Mouse (Mus musculus): ENCODE data around the gene Iqschfp. TPM values are rescaled to one million over a fixed set of nuclear protein-coding genes. Genes with fewer than 3 reads are reported as not detected.

Gene Iqschfp
- polyA plus RNA-seq, 1 experiment from 2014 or later: not detected

DNA sequence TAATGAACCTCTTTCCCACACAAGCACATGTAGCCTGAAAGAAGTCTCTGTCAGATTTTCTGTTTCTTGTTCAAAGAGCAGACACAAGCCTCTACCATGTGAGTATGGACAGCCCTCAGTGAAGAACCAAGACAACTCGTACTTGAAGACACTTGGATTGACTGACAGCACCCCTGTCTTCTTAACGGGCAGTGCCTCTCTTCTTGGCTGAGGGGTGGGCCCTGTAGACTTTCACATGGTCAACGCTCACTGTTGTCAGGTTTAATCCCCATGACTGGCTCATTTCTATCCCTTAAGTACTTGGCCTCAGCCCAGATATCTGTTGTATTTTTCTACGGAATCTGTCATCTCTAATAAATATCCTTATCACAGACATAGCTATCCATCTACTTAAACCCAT is 738.2 kb downstream of the Iqschfp start:
- H3K4me1 ChIP-seq (ENCODE audit: control insufficient read depth, low read depth, low read length): no peaks in the 10 kb centered on the region
- no peaks in the 10 kb centered on the region for H3K36me3 ChIP-seq (ENCODE audit: control insufficient read depth, insufficient read depth)
- H3K4me3 ChIP-seq (ENCODE audit: low read depth, low read length): no peak overlapping the region
- no peak overlapping the region for H3K4me2 ChIP-seq (ENCODE audit: low read depth, low read length)
- no peak overlapping the region for H3K9ac ChIP-seq (ENCODE audit: low read depth, low read length)
- no peak overlapping the region for H3K27ac ChIP-seq (ENCODE audit: low read length)
- ATAC-seq (ENCODE audit: low read depth): no peak
- no peaks in the 10 kb centered on the region for H3K9me3 ChIP-seq (replicated peaks; ENCODE audit: control insufficient read depth, low read length)
- WGBS (ENCODE audit: insufficient replicate concordance): 61% methylated on average over 4 of the region's 4 CpGs
- H3K27me3 ChIP-seq (ENCODE audit: control insufficient read depth, insufficient read depth, low read depth, low read length): no peaks in the 10 kb centered on the region

DNA sequence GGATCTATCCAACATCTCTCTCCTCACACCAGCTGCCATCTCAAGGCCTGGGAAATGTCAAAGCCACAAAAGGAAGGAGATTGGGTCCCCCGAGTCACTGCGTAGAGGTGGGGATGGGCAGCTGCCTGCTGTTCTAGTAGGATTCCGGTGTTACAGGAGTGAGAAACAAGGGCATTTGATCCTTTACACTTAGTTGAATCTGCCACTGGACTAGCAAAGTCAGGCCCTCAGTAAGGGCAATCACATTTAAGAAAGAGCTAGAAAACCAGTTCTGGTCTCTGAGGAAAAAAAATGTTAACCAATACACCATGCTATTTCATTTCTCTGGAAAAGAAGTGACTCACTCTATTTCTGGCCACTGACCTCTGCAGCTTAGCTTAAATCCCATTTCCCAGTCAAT is 738.8 kb downstream of the Iqschfp start:
- Histone ChIP-seq H3K27ac (ENCODE audit: low read length) (no peak overlapping the region), H3K27me3 (ENCODE audit: control insufficient read depth, insufficient read depth, low read depth, low read length) (no peaks in the 10 kb centered on the region), H3K9ac (ENCODE audit: low read depth, low read length) (no peak overlapping the region), H3K9me3 (replicated peaks; ENCODE audit: control insufficient read depth, low read length) (no peaks in the 10 kb centered on the region), H3K4me1 (ENCODE audit: control insufficient read depth, low read depth, low read length) (no peaks in the 10 kb centered on the region), H3K4me3 (ENCODE audit: low read depth, low read length) (no peak overlapping the region), H3K4me2 (ENCODE audit: low read depth, low read length) (no peak overlapping the region), H3K36me3 (ENCODE audit: control insufficient read depth, insufficient read depth) (no peaks in the 10 kb centered on the region)
- WGBS (ENCODE audit: insufficient replicate concordance): 51% methylated on average over 3 of the region's 3 CpGs
- no peak for ATAC-seq (ENCODE audit: low read depth)

DNA sequence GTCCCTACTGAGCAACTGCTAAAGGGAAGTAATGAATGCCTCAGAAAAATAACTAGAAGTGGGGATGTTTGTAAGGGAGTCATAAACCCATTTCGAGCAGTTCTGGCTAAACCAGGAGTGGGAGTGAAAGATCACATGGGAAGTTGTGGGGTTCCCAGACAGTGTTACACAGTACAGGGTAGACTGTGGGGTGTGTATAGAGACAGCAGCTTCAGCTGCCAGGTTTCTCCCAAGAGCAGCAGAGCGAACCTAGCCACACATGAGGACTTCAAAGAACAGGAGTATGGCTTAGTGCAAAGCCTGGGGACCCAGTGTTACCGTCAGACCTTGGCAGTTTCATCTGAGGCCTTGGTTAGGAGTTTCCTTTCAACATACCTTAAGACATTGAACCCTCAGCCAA is 740.7 kb downstream of the Iqschfp start:
- H3K9me3 ChIP-seq (replicated peaks; ENCODE audit: control insufficient read depth, low read length): no peaks in the 10 kb centered on the region
- H3K4me2 ChIP-seq (ENCODE audit: low read depth, low read length): no peak overlapping the region
- H3K36me3 ChIP-seq (ENCODE audit: control insufficient read depth, insufficient read depth): no peaks in the 10 kb centered on the region
- H3K4me1 ChIP-seq (ENCODE audit: control insufficient read depth, low read depth, low read length): no peaks in the 10 kb centered on the region
- H3K27me3 ChIP-seq (ENCODE audit: control insufficient read depth, insufficient read depth, low read depth, low read length): no peaks in the 10 kb centered on the region
- no peak overlapping the region for H3K27ac ChIP-seq (ENCODE audit: low read length)
- H3K4me3 ChIP-seq (ENCODE audit: low read depth, low read length): no peak overlapping the region
- no peak overlapping the region for H3K9ac ChIP-seq (ENCODE audit: low read depth, low read length)
- WGBS (ENCODE audit: insufficient replicate concordance): 55% methylated on average over 3 of the region's 3 CpGs
- no peak for ATAC-seq (ENCODE audit: low read depth)

DNA sequence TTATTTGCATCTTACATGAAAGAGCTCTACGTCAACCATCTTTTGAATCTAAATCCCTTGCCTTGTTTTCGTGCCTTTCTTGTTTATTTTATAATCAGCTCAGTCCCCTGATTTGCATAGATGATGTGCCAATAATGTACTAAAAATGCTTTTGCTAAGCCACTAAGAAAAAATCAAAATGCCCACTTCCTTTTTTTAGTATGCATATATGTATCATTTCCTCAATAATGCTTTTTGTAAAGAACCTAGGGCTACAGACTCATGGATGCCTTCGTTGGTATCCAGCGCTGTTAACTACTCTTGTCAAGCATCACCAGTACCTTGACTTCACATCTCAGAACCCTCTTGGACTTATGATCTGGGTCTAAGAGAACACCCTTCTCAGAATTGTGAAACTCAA is 741.5 kb downstream of the Iqschfp start:
- no peak overlapping the region for H3K4me3 ChIP-seq (ENCODE audit: low read depth, low read length)
- WGBS (ENCODE audit: insufficient replicate concordance): 64% methylated on average over 4 of the region's 4 CpGs
- no peak for ATAC-seq (ENCODE audit: low read depth)

DNA sequence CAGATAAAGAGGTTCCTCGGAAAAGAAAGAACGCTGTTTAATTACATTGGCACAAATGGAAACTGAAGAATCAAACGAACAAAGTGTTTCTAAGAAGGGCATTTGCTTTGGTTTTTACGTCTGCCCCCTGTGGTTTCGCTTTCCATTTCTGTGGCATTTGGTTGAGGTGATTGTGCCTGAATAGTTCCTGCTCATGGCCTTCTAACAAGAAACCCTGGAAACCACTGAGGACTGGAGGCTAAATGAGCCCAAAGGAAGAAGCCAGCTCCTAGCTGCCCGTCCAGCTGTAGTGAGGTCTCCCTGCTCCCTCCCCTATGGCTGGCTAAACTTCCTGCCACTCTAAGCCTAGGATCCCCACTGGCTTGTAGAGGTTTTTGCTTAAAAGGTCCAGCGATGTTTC is 745.9 kb downstream of the Iqschfp start:
- Histone ChIP-seq H3K27me3 (ENCODE audit: control insufficient read depth, insufficient read depth, low read depth, low read length) (no peaks in the 10 kb centered on the region), H3K4me1 (ENCODE audit: control insufficient read depth, low read depth, low read length) (no peaks in the 10 kb centered on the region), H3K4me2 (ENCODE audit: low read depth, low read length) (no peak overlapping the region), H3K27ac (ENCODE audit: low read length) (no peak overlapping the region), H3K9me3 (replicated peaks; ENCODE audit: control insufficient read depth, low read length) (no peaks in the 10 kb centered on the region), H3K36me3 (ENCODE audit: control insufficient read depth, insufficient read depth) (no peaks in the 10 kb centered on the region), H3K4me3 (ENCODE audit: low read depth, low read length) (no peak overlapping the region), H3K9ac (ENCODE audit: low read depth, low read length) (no peak overlapping the region)
- WGBS (ENCODE audit: insufficient replicate concordance): 26% methylated on average over 7 of the region's 7 CpGs
- no peak for ATAC-seq (ENCODE audit: low read depth)

More for the DNA sequence above, 741.5 kb downstream of the Iqschfp start:
- Histone ChIP-seq H3K36me3 (ENCODE audit: control insufficient read depth, insufficient read depth) (no peaks in the 10 kb centered on the region), H3K27ac (ENCODE audit: low read length) (no peak overlapping the region), H3K4me1 (ENCODE audit: control insufficient read depth, low read depth, low read length) (no peaks in the 10 kb centered on the region), H3K4me2 (ENCODE audit: low read depth, low read length) (no peak overlapping the region), H3K9me3 (replicated peaks; ENCODE audit: control insufficient read depth, low read length) (no peaks in the 10 kb centered on the region), H3K27me3 (ENCODE audit: control insufficient read depth, insufficient read depth, low read depth, low read length) (no peaks in the 10 kb centered on the region), H3K9ac (ENCODE audit: low read depth, low read length) (no peak overlapping the region)

DNA sequence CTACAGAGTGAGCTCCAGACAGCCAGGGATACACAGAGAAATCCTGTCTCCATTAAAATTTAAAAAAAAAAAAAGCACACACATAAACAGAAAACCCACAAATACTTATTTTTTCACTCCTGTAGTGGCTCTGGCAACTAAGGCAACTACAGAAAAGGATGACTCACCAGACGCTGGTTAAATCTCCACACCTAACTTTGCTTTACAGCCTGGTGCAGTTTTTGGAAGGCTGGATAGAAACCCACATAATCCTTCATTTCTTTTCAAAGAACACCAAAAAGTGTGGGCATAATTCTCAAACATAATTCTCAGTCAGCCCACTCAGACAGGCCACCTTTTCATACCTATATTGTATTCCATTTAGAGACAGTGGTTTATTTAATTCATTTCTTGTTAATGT is 746.7 kb downstream of the Iqschfp start:
- ATAC-seq (ENCODE audit: low read depth): no peak
- H3K4me3 ChIP-seq (ENCODE audit: low read depth, low read length): no peak overlapping the region
- no peak overlapping the region for H3K4me2 ChIP-seq (ENCODE audit: low read depth, low read length)
- 63% methylated on average over 1 of the region's 1 CpGs for WGBS (ENCODE audit: insufficient replicate concordance)
- no peak overlapping the region for H3K27ac ChIP-seq (ENCODE audit: low read length)
- H3K9me3 ChIP-seq (replicated peaks; ENCODE audit: control insufficient read depth, low read length): no peaks in the 10 kb centered on the region
- no peaks in the 10 kb centered on the region for H3K36me3 ChIP-seq (ENCODE audit: control insufficient read depth, insufficient read depth)
- no peaks in the 10 kb centered on the region for H3K27me3 ChIP-seq (ENCODE audit: control insufficient read depth, insufficient read depth, low read depth, low read length)
- H3K9ac ChIP-seq (ENCODE audit: low read depth, low read length): no peak overlapping the region
- H3K4me1 ChIP-seq (ENCODE audit: control insufficient read depth, low read depth, low read length): no peaks in the 10 kb centered on the region

DNA sequence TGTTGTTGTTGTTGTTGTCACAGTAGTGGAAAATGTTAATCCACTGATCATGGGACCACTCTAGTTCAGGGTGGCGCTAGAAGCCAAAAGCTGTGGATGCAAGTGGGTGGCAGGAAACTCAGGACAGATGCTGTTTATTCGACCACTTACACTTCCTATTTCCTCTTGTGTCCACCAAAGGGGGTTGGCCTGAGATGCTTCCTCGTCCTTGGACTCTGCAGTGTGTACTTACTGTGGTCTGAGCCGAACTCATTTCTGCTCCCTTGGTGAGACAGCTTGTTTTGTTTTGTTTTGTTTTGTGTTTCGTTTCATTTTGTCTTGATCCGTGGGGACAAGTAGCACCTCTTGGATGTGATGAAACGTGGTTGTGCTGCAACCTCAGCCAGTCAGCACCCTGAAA is 750.9 kb downstream of the Iqschfp start:
- no peak overlapping the region for H3K4me3 ChIP-seq (ENCODE audit: low read depth, low read length)
- H3K9me3 ChIP-seq (replicated peaks; ENCODE audit: control insufficient read depth, low read length): no peaks in the 10 kb centered on the region
- no peak overlapping the region for H3K4me2 ChIP-seq (ENCODE audit: low read depth, low read length)
- 52% methylated on average over 7 of the region's 7 CpGs for WGBS (ENCODE audit: insufficient replicate concordance)
- H3K27me3 ChIP-seq (ENCODE audit: control insufficient read depth, insufficient read depth, low read depth, low read length): no peaks in the 10 kb centered on the region
- no peaks in the 10 kb centered on the region for H3K36me3 ChIP-seq (ENCODE audit: control insufficient read depth, insufficient read depth)
- no peak; the same call in 1 of the 2 replicates for ATAC-seq (ENCODE audit: low read depth)
- no peak overlapping the region for H3K9ac ChIP-seq (ENCODE audit: low read depth, low read length)
- H3K27ac ChIP-seq (ENCODE audit: low read length): no peak overlapping the region
- H3K4me1 ChIP-seq (ENCODE audit: control insufficient read depth, low read depth, low read length): no peaks in the 10 kb centered on the region

DNA sequence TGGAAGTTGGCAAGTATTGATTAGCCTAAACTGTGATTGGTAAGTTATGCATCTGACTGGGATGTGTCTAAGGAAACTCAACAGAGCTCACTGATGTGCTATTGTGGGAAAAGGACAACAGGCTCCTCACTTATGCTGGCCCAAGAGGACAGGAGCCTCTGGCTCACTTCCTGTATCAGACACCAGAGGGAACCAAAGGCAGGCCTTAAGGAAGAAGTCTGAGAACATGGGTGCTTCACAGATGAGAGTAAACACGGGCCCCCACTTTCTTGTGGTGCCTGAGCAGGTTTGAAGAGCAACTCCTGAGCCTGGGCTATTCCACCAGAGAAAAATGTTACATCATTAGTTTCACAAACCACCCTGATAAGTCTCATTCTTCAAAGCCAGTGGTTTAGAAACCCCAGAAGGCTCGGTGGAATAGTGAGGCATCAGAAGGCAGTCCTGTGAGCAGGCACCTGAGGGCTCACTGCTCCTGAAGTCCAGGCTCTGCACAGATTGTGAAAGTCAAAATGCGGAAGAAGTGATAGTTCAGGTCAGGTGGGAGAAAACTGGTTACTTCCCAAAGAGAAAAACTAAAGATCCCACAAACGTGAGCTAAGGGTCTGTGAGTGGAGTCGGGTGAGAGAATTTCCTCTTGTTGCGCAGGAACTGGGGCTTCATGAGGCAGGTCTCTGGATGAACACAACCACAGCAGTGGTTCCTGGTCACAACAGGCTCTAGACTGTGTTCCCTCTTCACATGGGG is 754.5 kb downstream of the Iqschfp start:
- no peaks in the 10 kb centered on the region for H3K9me3 ChIP-seq (replicated peaks; ENCODE audit: control insufficient read depth, low read length)
- no peaks in the 10 kb centered on the region for H3K4me1 ChIP-seq (ENCODE audit: control insufficient read depth, low read depth, low read length)
- H3K9ac ChIP-seq (ENCODE audit: low read depth, low read length): no peak overlapping the region
- no peak for ATAC-seq (ENCODE audit: low read depth)
- no peak overlapping the region for H3K27ac ChIP-seq (ENCODE audit: low read length)
- WGBS (ENCODE audit: insufficient replicate concordance): 42% methylated on average over 6 of the region's 6 CpGs
- no peaks in the 10 kb centered on the region for H3K36me3 ChIP-seq (ENCODE audit: control insufficient read depth, insufficient read depth)
- no peak overlapping the region for H3K4me2 ChIP-seq (ENCODE audit: low read depth, low read length)
- H3K4me3 ChIP-seq (ENCODE audit: low read depth, low read length): no peak overlapping the region
- H3K27me3 ChIP-seq (ENCODE audit: control insufficient read depth, insufficient read depth, low read depth, low read length): no peaks in the 10 kb centered on the region

DNA sequence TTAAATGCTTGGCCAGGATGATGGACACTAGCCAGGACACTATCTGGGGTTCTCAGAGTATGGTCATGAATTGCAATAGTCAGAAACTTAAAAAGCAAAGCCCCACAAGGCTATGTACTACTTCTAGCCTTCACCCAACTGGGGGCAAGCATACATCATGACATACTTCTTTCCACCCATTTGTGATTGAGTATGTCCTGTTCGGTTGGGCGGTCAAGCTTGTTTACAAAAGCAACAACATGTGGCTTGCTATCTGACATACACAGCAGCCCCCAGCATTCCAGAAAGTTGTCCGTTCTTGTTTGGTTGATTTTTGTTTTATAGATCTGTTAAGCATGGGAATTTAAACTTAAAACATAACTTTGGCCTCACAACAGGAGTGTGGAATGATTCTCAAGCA is 755.2 kb downstream of the Iqschfp start:
- H3K36me3 ChIP-seq (ENCODE audit: control insufficient read depth, insufficient read depth): no peaks in the 10 kb centered on the region
- no peak overlapping the region for H3K9ac ChIP-seq (ENCODE audit: low read depth, low read length)
- no peak overlapping the region for H3K27ac ChIP-seq (ENCODE audit: low read length)
- no peaks in the 10 kb centered on the region for H3K4me1 ChIP-seq (ENCODE audit: control insufficient read depth, low read depth, low read length)
- 56% methylated on average over 3 of the region's 3 CpGs for WGBS (ENCODE audit: insufficient replicate concordance)
- no peaks in the 10 kb centered on the region for H3K9me3 ChIP-seq (replicated peaks; ENCODE audit: control insufficient read depth, low read length)
- no peak for ATAC-seq (ENCODE audit: low read depth)
- H3K4me2 ChIP-seq (ENCODE audit: low read depth, low read length): no peak overlapping the region
- no peak overlapping the region for H3K4me3 ChIP-seq (ENCODE audit: low read depth, low read length)
- no peaks in the 10 kb centered on the region for H3K27me3 ChIP-seq (ENCODE audit: control insufficient read depth, insufficient read depth, low read depth, low read length)
